Mouse (Mus musculus): Measurements from ENCODE around the gene Grhl3.
A peak's percentile ranks its signal among the peaks of the same experiment; 100 is the strongest.

Gene Grhl3

GRCm38 (mm10) chr4:135531236-135531635 is 42.2 kb downstream of the Grhl3 start:
- no peak for DNase-seq (ENCODE audit: low spot score)

- no peak for DNase-seq (ENCODE audit: low spot score)
Measured at GRCm38 (mm10) chr4:135530270-135530669, 43.2 kb downstream of the Grhl3 start.

DNA sequence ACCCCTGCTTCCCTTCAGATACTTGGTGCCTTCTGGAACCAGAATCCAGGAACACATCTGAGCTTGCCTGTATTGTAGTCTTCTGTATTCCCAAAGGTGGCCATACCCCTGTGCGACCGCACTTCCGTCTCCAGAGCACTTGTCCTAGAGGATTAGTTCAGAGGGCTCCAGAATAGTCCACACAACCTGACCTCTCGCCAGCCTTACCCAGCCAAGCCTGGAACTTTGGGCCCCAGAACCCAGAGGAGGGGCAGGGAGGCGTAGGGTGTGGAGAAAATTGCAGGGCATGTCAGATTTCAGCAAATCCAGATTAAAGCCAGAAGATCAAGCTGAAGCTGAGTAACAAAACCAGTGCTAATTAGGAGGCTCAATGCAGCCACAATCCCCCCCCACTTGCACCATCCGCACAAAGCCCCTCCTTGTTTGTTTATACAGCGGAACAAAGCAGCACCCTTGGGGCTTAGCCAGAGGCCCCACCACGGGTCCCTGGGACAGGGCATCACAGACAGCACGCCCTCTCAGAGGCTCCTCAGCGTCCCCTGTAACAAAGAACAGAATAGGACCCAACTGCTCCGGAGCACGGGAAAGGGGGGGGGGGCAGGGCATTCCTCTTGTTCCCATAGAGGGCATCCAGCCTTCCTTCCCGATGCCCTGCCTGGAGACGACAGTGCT is 47.3 kb downstream of the Grhl3 start:
- DNase-seq (ENCODE audit: low spot score): no peak

DNA sequence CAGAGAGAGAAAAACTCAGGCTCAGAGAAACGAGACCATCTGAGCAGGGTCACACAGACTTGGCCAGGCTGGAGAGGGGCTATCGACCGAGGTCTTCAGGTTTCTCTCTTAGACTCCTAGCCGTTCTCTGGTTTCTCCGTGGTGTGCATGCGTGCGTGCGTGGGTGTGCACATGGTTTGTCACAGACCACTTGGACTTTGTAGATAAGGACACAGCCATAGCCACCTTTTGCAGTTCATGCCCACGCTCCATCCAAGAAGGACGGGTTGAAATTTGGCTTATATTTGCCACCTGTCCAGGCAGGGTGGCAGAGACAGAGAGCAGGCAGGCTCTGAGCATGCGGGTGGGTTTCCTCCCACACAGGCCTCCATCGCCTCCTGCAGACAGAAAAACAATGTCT is 48.4 kb downstream of the Grhl3 start:
- no peak for DNase-seq (ENCODE audit: low spot score)

- no peak for DNase-seq (ENCODE audit: low spot score)
Measured at GRCm38 (mm10) chr4:135523939-135524338, 49.5 kb downstream of the Grhl3 start.

- DNase-seq (ENCODE audit: low spot score): no peak
Measured at GRCm38 (mm10) chr4:135520421-135520820, 53.0 kb downstream of the Grhl3 start.

DNA sequence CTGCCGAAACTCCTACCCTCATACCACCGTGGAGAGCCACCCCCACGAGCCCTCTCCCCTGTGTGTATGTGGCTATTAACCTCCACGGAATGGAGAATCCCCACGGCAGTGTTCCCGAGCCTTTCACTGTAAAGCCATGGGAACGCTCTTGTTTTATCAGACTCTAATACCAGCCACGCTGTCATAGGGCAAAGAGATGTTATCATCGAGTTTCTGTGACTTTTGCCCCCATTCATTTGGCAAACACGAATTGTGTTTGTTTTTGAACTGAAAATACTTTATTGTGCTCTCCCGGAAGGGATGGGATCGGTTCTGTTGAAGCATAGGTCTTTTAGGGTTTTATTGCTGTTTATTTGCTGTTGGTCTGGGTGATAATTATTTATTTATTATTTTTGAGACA is 55.3 kb downstream of the Grhl3 start:
- DNase-seq (ENCODE audit: low spot score): no peak

DNA sequence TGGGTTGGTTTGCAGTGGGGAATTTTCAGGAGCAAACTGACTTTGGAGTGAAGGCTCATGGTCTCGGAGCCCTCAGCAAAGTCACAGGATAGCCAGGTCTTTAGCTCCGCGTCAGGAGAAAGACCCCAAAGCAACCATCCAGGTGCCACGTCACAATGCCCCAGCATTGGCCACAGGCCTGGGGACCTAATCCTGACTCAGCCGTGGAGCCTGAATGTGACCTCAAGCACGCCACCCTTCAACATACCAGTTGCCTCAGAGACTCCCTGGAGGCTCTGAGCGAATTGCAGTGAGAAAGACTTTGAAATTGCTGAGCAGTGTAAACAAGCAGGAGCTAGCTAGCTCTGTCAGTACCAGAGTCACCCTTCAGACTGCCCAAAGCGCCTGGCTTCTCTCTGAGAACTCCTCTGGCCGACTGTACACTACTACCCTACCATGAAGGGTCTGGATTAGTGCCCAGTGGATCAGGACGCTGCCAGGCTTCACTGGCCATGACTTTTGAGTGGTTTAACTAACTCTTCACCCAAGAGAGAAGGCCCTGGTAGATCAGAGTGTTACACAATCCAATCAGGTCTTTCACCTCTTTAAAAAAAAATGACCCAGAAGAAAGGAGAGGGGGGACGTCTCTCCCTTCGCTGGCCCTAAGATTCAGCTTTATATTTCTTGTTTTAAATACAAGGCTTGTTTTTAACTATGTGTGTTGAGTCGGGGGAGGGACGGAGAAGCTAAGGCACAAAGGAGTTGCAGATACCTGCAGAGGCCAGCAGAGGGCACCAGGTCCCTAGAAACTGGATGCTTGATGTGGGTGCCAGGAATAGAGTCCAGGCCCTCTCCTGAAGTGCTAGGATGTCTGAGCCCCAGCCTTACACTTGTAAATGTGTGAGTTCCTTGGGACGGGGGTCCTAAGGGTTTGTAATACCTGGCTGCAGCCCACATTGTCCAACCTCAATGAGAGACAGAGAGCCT is 56.8 kb downstream of the Grhl3 start:
- DNase-seq (ENCODE audit: low spot score): peak; percentile 64

DNA sequence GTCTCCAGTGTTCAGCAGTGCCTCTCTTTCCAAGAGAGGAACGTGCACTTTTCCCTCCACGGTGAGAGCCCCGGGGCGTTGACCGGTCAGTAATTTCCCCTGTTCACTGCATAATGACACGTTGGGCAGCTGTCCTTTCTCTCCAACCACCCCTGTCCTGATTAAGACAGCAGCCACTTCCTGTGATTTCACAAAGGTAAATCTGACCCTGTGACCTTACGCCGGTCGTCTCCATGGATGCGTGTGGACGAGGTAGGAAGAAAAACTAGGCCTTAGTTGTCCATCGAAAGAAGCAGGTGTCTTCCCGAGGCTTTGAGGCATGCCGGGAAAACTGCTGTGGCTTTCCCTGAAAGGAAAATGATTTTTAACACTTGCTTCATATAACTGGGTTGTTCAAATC is 58.5 kb downstream of the Grhl3 start:
- DNase-seq (ENCODE audit: low spot score): no peak

DNA sequence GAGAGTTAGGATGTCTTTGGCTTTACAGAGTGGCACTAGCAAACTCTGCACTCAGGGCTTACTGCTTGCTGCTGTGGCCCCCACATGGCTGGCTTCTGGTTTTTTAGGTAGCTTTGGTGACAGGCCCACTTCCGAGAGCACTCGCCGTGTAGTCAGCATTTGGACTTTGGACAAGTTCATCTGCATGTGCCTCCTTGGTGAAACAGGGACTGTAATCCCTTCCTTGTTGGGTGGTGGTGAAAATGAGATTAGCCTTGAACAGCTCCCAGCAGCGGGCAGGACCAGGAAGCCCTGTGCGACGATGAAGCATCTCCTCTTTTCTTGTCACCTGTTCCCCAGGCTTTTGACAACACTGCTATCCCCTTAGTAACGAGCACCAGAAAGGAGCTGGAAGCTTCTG is 59.6 kb downstream of the Grhl3 start:
- DNase-seq (ENCODE audit: low spot score): no peak

DNA sequence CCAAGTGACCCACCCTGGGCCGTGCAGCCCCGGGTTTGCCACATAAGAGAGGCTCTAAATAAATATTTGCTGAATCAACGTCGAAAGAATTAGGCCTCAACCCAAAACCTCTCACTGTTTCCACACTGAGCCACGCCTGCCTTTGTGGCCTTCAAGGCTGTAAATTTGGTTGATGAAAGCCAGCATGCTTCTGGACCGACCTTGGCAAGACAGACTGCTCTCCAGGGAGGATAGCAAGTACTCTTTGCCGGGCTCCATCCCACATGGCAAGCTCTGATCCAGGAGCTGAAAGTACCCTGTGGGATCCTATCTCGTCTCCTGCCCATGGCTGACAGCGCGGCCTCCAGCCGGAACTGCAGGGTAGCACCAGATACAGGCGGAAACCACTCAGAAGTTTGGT is 63.9 kb downstream of the Grhl3 start:
- no peak for DNase-seq (ENCODE audit: low spot score)

- peak; percentile 75 for DNase-seq (ENCODE audit: low spot score)
Measured at GRCm38 (mm10) chr4:135508419-135509039, 64.9 kb downstream of the Grhl3 start.

DNA sequence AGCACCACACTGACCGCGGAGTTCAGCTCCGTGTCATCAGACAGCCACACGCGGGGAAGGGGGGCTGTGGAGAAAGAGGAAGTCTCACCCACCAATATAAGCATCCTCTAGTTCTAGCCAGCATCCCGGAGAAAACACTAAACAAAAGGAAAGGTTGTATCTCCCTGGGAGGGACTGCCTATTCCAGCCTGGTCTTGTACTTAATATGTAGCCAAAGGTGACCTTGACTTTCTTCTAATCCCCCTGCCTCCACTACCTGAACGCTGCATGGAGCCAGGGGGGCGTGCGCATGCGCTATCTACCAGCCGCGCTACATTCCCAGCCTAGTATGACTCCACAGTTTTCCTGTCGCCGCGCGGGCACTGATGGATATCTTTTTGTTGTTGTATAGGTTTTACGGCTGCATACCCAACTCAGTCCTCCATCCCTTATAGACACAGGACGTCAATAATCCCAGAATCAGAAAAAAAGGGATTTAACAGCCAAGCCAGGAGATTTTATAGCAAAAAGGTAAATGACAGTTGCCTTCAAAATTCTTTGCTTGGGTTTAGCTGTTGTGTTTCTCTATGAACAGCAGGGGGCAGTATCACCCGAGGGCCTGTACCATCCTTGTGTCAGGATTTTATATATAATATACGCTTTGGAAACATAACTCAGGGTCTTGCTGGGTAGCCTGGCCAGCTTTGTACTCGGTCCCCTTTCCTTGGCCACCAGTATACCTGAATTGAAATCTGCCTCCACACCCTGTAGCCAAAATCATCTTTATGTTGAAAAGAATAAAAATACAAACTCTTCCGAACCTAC is 65.7 kb downstream of the Grhl3 start:
- DNase-seq (ENCODE audit: low spot score): no peak

DNA sequence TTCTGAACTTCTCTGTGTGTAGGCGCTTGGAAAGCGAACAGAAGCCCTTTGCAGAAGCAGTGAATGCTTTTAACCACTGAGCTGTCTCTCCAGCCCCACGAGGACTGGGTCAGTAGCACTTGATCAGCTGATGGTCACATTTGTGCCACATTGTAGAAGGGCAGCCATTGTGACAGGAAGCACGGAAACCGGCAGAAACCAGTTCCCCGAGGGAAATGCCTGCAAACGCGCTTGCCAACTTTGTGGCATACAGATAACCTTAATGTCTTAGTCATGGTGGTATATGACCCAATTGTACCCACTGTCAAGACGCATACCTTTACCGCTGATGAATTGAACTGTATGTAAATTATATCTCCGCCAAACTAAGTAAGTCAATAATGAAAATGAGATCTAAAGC is 67.6 kb downstream of the Grhl3 start:
- DNase-seq (ENCODE audit: low spot score): no peak

GRCm38 (mm10) chr4:135501587-135501986 is 71.8 kb downstream of the Grhl3 start:
- DNase-seq (ENCODE audit: low spot score): no peak

- no peak for DNase-seq (ENCODE audit: low spot score)
Measured at GRCm38 (mm10) chr4:135499831-135500230, 73.6 kb downstream of the Grhl3 start.

DNA sequence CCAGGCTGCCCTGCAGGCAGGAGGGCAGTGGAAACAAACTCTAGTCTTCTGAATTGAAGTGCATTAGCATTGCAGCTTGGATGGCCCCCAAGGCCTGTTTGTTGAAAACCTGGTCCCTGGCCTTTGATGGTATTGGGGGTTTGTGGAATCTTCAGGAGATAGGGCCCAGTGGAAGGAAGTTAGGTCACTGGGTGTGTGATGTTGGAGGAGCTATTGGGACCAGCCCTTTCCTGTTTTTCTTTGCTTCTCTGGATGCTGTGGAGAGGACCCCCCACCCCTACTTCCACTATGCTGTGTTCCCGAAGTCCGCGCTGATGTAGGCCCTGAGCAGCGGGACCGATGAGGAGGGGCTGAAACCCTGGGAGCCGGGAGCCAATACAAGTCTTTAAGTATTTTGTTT is 75.3 kb downstream of the Grhl3 start:
- no peak for DNase-seq (ENCODE audit: low spot score)

DNA sequence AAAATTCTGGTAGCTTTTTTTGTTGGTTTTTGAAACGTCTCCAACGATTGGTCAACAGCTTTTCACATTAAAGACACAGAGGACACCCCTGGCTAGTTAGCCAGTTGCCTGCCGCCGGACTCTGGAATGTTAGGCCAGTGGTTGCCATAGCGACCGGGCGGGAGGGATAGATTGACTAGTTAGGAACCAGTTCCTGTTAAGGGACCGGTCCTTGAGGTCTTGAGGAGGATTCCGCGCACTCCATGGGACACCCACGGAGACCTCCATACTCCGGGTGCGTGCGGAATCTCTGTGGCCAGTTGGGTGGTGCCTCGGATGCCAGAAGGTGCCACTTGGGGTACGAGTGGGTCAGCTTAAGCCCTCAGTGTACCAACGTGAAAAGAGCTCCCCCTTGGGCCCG is 77.6 kb downstream of the Grhl3 start:
- no peak for DNase-seq (ENCODE audit: low spot score)

- DNase-seq (ENCODE audit: low spot score): no peak
Measured at GRCm38 (mm10) chr4:135495397-135495791, 78.0 kb downstream of the Grhl3 start.

DNA sequence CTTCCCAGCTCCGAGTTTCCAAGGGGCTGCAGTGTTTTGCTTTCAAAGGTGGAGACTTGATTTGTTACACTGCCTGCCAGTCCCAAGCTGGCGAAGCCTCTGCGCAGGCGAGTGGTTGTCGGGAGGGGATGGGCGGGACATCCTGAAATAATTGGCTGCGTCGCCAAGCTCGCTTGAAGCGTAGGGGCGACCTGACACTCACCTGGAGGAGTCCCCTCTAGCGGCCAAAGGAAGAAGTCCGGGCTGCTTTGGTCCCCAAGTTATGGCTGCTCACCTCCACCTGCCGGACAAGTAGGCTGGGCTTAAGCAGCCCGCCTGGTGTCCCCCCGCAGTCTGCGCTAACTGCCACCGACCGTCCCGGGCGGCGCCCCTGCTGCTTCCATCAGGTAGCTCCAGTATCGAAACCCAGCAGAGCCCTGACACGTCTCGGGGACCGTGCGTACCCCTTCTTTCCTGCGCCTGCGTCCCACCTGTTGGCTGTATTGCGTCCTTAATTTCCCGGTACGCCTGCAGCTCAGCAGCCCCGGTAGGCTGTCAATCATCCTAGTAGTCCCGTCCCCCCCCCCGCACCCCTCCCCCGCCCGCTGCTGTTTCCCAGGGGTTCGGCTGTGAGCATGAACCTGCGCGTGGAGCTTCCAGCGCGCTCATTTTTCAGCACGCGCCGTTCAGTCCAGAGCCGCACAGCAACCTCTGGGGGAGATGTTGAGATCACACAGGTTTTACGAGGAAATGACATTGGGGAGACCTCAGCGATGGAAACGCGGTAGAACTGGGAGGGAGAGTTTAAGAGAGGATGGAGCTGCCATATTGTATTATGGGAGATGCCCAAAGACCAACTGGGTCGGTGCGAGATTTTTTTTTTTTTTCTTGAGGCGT is 78.7 kb downstream of the Grhl3 start, which contains the start of the genes Stpg1 and Nipal3:
Stpg1 (plus strand) TSS at position 270 of the 876 bp plus-strand sequence.
Nipal3 (minus strand) TSS at position 518 of the 876 bp plus-strand sequence.
- peak; percentile 67 for DNase-seq (ENCODE audit: low spot score)
